Mouse (Mus musculus) hindbrain, embryonic 15.5 days (tissue): ENCODE data around the gene Esrra. TPM values are rescaled to one million over a fixed set of nuclear protein-coding genes. Genes with fewer than 3 reads are reported as not detected.
A peak's percentile ranks its signal among the peaks of the same experiment; 100 is the strongest.

Source experiments
- ATAC-seq: fragments of 200-750 bp; cut with Nextera tagmentation; 2 replicates; pipeline ENCODE4 v1.8.0; 2017; ENCODE audit warnings: low read depth, moderate number of reproducible peaks, moderate TSS enrichment; ENCODE audit not compliant: low FRiP score
- H3K27ac ChIP-seq: fragments of 300-500 bp; sonication (generic); replicated peaks from 2 replicates; pipeline ENCODE4 v1.5.1; 2015; ENCODE audit warnings: mild to moderate bottlenecking, inconsistent platforms
- H3K27me3 ChIP-seq: fragments of 300-500 bp; sonication (generic); 2 replicates; pipeline ENCODE4 v1.6.1; 2015; ENCODE audit warnings: control low read depth, inconsistent platforms
- H3K36me3 ChIP-seq: fragments of 300-500 bp; sonication (generic); 2 replicates; pipeline ENCODE4 v1.6.1; 2015; ENCODE audit warnings: control low read depth, inconsistent platforms
- H3K4me1 ChIP-seq: fragments of 300-500 bp; sonication (generic); replicated peaks from 2 replicates; pipeline ENCODE4 v1.6.1; 2015; ENCODE audit warnings: control low read depth, inconsistent platforms
- H3K4me2 ChIP-seq: fragments of 300-500 bp; sonication (generic); 2 replicates; pipeline ENCODE4 v1.6.1; 2015; ENCODE audit warnings: moderate library complexity, mild to moderate bottlenecking, inconsistent platforms
- H3K4me3 ChIP-seq: fragments of 300-500 bp; sonication (generic); 2 replicates; pipeline ENCODE4 v1.5.1; 2015; ENCODE audit warnings: mild to moderate bottlenecking, inconsistent platforms
- H3K9ac ChIP-seq: fragments of 300-500 bp; sonication (generic); 2 replicates; pipeline ENCODE4 v1.6.1; 2015; ENCODE audit warnings: inconsistent platforms
- H3K9me3 ChIP-seq: fragments of 300-500 bp; sonication (generic); 2 replicates; pipeline ENCODE4 v1.6.1; 2016; ENCODE audit warnings: control low read depth, inconsistent platforms
- WGBS: fragments of 180-500 bp; shearing (Covaris S2); methylation state at CpG from one replicate; pipeline ENCODE4 v1.1.7; 2015; 5-methylcytosine and 5-hydroxymethylcytosine counted together
- polyA plus RNA-seq: library from polyadenylated mRNA; unstranded; fragments of >200 nt; fragmentation: Nextera tagmentation; extraction: Ambion mirVana; gene quantifications from 2 replicates; pipeline ENCODE4 v1.2.1, GENCODE M21; 2015

Esrra gene
- polyA plus RNA-seq, 1 experiment from 2014 or later, result 18.7 TPM

GRCm38 (mm10) chr19:6925611-6926329, 4.2 kb upstream of the Esrra start:
- 6% methylated on average over 35 of the region's 40 CpGs for WGBS
- H3K27ac ChIP-seq, result no peak overlapping the region
- ATAC-seq, result no peak
- H3K27me3 ChIP-seq, result peaks cover 74% of the 10 kb centered on the region
- no peak overlapping the region for H3K9ac ChIP-seq
- no peaks in the 10 kb centered on the region for H3K36me3 ChIP-seq
- H3K4me2 ChIP-seq, result no peak overlapping the region
- H3K4me1 ChIP-seq, result peaks cover 35% of the 10 kb centered on the region
- no peaks in the 10 kb centered on the region for H3K9me3 ChIP-seq
- no peak overlapping the region for H3K4me3 ChIP-seq

GRCm38 (mm10) chr19:6925307-6925573, 3.6 kb upstream of the Esrra start, which contains the start of gene Catsperz:
Catsperz (minus strand) TSS chr19:6925380.
- Histone ChIP-seq H3K4me1 (peaks cover 40% of the 10 kb centered on the region), H3K9ac (no peak within 1 kb of the TSS), H3K27ac (no peak within 1 kb of the TSS), H3K4me2 (peak within 1 kb of the TSS; percentile 31), H3K36me3 (no peaks in the 10 kb centered on the region), H3K4me3 (0 out of 2 replicates have a peak within 1 kb of the TSS, but pooled peaks have one; percentile 13), H3K9me3 (no peaks in the 10 kb centered on the region), H3K27me3 (peaks cover 69% of the 10 kb centered on the region)
- 4% methylated on average over 9 of the region's 9 CpGs for WGBS
- ATAC-seq, result no peak

GRCm38 (mm10) chr19:6924461-6925306, 3.1 kb upstream of the Esrra start:
- Histone ChIP-seq H3K9ac (no peak overlapping the region), H3K27me3 (peaks cover 65% of the 10 kb centered on the region), H3K36me3 (no peaks in the 10 kb centered on the region), H3K9me3 (no peaks in the 10 kb centered on the region), H3K4me1 (peaks cover 46% of the 10 kb centered on the region), H3K4me3 (0 out of 2 replicates have a peak overlapping the region, but pooled peaks have one; percentile 13), H3K27ac (no peak overlapping the region), H3K4me2 (peak overlapping the region; percentile 31)
- no peak for ATAC-seq
- WGBS, result 3% methylated on average over 39 of the region's 39 CpGs

GRCm38 (mm10) chr19:6922901-6923735, 1.5 kb upstream of the Esrra start:
- Histone ChIP-seq H3K4me3 (peak overlapping the region; percentile 74; the same call in 1 of the 2 replicates), H3K27me3 (peaks cover 51% of the 10 kb centered on the region), H3K9me3 (no peaks in the 10 kb centered on the region), H3K36me3 (no peaks in the 10 kb centered on the region), H3K27ac (no peak overlapping the region), H3K9ac (no peak overlapping the region), H3K4me2 (peak overlapping the region; percentile 91), H3K4me1 (peaks cover 53% of the 10 kb centered on the region)
- no peak for ATAC-seq
- WGBS, result 54% methylated on average over 6 of the region's 6 CpGs

GRCm38 (mm10) chr19:6920741-6921636, 624 bp downstream of the Esrra start:
- Histone ChIP-seq H3K4me1 (peaks cover 46% of the 10 kb centered on the region), H3K27ac (peak overlapping the region; percentile 86), H3K4me3 (peak overlapping the region; percentile 74), H3K36me3 (no peaks in the 10 kb centered on the region), H3K9ac (peak overlapping the region; percentile 79), H3K9me3 (no peaks in the 10 kb centered on the region), H3K4me2 (peak overlapping the region; percentile 91), H3K27me3 (peaks cover 30% of the 10 kb centered on the region)
- peak; percentile 5; the same call in 1 of the 2 replicates for ATAC-seq
- under 1% methylated on average over 45 of the region's 48 CpGs for WGBS

- no peak for ATAC-seq
- peak overlapping the region; percentile 79 for H3K9ac ChIP-seq
- H3K4me1 ChIP-seq, result peaks cover 38% of the 10 kb centered on the region
- no peaks in the 10 kb centered on the region for H3K36me3 ChIP-seq
- H3K27ac ChIP-seq, result peak overlapping the region; percentile 86; the same call in 1 of the 2 replicates
- H3K27me3 ChIP-seq, result peaks cover 21% of the 10 kb centered on the region
- 39% methylated on average over 8 of the region's 8 CpGs for WGBS
- H3K9me3 ChIP-seq, result no peaks in the 10 kb centered on the region
- peak overlapping the region; percentile 91 for H3K4me2 ChIP-seq
- peak overlapping the region; percentile 74 for H3K4me3 ChIP-seq
Measured at GRCm38 (mm10) chr19:6919876-6920740, 1.5 kb downstream of the Esrra start.

- H3K36me3 ChIP-seq, result no peaks in the 10 kb centered on the region
- no peak overlapping the region for H3K27ac ChIP-seq
- 0 out of 2 replicates have a peak overlapping the region, but pooled peaks have one; percentile 74 for H3K4me3 ChIP-seq
- H3K4me2 ChIP-seq, result peak overlapping the region; percentile 91; the same call in 1 of the 2 replicates
- H3K9ac ChIP-seq, result peak overlapping the region; percentile 79; the same call in 1 of the 2 replicates
- H3K4me1 ChIP-seq, result peaks cover 32% of the 10 kb centered on the region
- peaks cover 15% of the 10 kb centered on the region for H3K27me3 ChIP-seq
- H3K9me3 ChIP-seq, result no peaks in the 10 kb centered on the region
- no peak for ATAC-seq
Measured at GRCm38 (mm10) chr19:6919431-6919830, 2.2 kb downstream of the Esrra start.

- no peak for ATAC-seq
- WGBS, result 92% methylated on average over 4 of the region's 4 CpGs
Measured at GRCm38 (mm10) chr19:6918321-6918720, 3.3 kb downstream of the Esrra start.

GRCm38 (mm10) chr19:6916496-6916895, 5.1 kb downstream of the Esrra start:
- no peak overlapping the region for H3K27ac ChIP-seq
- no peak overlapping the region for H3K9ac ChIP-seq
- H3K4me1 ChIP-seq, result peaks cover 26% of the 10 kb centered on the region
- no peaks in the 10 kb centered on the region for H3K27me3 ChIP-seq
- H3K36me3 ChIP-seq, result peaks cover 25% of the 10 kb centered on the region
- H3K4me3 ChIP-seq, result no peak overlapping the region
- H3K9me3 ChIP-seq, result no peaks in the 10 kb centered on the region
- WGBS, result 89% methylated on average over 4 of the region's 4 CpGs
- ATAC-seq, result no peak
- H3K4me2 ChIP-seq, result no peak overlapping the region

More at GRCm38 (mm10) chr19:6918321-6918720, 3.3 kb downstream of the Esrra start:
- H3K4me1 ChIP-seq, result peaks cover 32% of the 10 kb centered on the region
- no peak overlapping the region for H3K4me3 ChIP-seq
- H3K36me3 ChIP-seq, result peaks cover 6% of the 10 kb centered on the region; the same call in 1 of the 2 replicates
- H3K4me2 ChIP-seq, result no peak overlapping the region
- peaks cover 5% of the 10 kb centered on the region for H3K27me3 ChIP-seq
- no peak overlapping the region for H3K27ac ChIP-seq
- H3K9ac ChIP-seq, result no peak overlapping the region
- H3K9me3 ChIP-seq, result no peaks in the 10 kb centered on the region

- ATAC-seq, result no peak
- Histone ChIP-seq H3K36me3 (peaks cover 27% of the 10 kb centered on the region), H3K27me3 (no peaks in the 10 kb centered on the region), H3K27ac (no peak overlapping the region), H3K9ac (no peak overlapping the region), H3K4me3 (no peak overlapping the region), H3K9me3 (no peaks in the 10 kb centered on the region), H3K4me1 (peaks cover 27% of the 10 kb centered on the region), H3K4me2 (no peak overlapping the region)
- 89% methylated on average over 4 of the region's 4 CpGs for WGBS
Measured at GRCm38 (mm10) chr19:6915276-6915675, 6.3 kb downstream of the Esrra start.
